Mouse (Mus musculus) brain, embryonic 14.5 days (tissue): ENCODE data around the gene Olfr203.

Experiments used
- CTCF ChIP-seq: fragments of 200-500 bp; IDR thresholded peaks from 2 replicates; pipeline ENCODE4 v1.5.1; 2012; ENCODE audit warnings: inconsistent platforms, mild to moderate bottlenecking, moderate library complexity, borderline replicate concordance; ENCODE audit not compliant: insufficient read depth, insufficient read length; ENCODE audit errors: extremely low read depth
- POLR2A ChIP-seq: fragments of 200-500 bp; IDR thresholded peaks from 2 replicates; pipeline ENCODE4 v1.6.1; 2012; ENCODE audit warnings: mild to moderate bottlenecking, inconsistent platforms, borderline replicate concordance; ENCODE audit not compliant: poor library complexity, insufficient read depth, insufficient read length, severe bottlenecking; ENCODE audit errors: extremely low read depth

DNA sequence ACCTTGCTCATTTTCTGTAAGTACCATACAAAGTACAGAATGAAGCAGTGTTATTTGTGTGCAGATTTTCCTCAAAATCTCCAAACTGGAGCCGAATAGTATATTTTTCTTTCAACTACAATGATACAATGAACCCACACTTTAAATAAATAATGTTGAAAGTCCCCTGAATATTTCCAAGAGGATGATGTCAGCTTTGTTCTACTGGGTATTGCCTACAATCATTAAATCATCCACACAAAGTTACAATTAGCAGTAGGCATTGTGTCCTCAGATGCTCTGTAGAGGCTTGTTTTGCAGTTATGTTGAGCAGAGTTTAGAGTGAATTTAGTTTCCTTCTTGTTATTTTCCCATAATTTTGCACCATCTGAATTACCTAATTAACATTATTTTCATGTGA is 12.0 kb upstream of the Olfr203 start, which contains the start of gene Olfr202:
- TF ChIP-seq POLR2A (no peak), CTCF (no peak)
